Mouse (Mus musculus) inflammation-experienced regulatory T-cells (primary cell): ENCODE results near the gene Baz2a. TPM values are rescaled to one million over a fixed set of nuclear protein-coding genes. Genes with fewer than 3 reads are reported as not detected.

Experiments used
- polyA plus RNA-seq, 2 experiments: library from polyadenylated mRNA; unstranded; fragments of 100-300 nt; shearing (Covaris generic); gene quantifications; one replicate each; pipeline ENCODE4 v1.2.1; 2017

Gene Baz2a
- polyA plus RNA-seq = 10 to 100 TPM; 54.8 to 63.6 TPM

DNA sequence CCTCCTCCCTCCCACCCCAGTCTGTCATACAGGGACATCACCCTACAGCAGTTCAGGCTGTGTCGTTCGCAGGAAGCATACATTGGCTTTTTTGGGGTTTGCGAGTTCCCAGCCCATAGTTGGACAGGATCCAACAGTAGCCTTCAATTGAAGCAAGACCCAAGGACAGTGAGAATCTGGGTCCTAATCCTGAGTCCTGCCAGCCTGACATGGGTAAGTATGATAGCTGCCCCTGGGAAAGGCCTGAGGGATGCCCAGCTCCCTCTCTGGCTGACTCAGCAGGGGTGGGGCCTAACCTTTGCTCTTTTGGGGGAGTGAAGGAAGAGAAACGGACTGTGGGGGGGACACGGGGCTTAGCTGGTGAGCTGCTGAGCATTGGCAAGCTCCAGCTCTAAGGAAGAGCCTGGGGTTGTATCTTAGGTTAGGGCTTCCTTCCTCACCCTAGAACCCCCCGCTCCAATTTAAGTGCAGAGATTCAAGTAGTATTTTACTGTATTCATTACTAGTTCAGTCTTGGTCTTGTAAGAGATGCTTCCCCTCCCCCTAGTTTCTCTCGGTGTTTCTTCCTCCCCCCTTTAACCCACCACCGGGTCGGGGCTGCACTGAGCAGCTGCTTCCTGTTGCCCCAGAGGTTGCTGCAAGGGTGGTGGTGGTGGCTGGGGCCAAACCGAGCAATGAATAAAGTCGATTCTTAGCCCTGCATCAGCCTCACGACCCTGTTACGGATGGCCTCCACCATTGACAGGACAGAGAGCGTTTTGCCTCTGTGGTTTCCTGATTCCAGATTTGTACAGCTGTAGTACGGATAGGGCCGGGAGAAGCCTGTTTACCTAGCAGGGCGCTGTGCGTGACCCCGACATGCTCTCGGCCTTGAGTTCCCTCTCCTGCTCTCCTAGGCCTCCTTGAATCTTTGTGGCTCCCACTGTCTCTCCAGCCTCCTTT is at the start of gene Baz2a:
Gene Baz2a, plus strand, starts transcription at position 14 of the 942 bp plus-strand sequence.

DNA sequence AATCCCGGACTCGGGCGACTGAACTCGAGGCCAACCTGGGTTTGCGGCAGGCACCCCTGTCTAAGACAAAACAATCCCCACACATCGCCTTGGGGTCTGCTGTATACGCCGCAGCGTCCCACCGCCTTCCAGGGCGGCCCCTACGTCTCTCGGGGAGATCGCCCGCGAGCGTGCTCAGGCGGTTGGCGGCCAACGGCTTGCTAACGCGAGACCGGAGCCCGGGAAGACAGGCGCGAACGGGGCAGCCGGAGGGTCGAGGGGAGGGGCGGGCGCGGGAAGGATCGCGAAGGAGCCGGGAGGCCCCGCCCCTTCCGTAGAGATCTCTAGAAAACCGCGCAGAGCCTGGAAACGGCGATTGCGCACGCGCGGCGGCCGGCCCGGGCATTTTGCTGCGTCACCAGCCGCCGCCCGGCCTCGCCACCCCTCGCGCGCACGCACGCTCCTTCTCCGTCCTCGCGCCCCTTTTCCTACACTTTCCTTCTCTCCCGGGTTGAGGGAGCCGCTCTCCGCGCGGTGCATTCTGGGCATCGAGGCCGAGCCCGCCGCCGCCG is 32.7 kb upstream of the Baz2a start, which contains the start of gene Ptges3:
Gene Ptges3, plus strand, starts transcription at position 354 of the 551 bp plus-strand sequence.

GRCm38 (mm10) chr10:128082880-128083421 is 8.4 kb upstream of the Baz2a start, which contains the start of gene Atp5b:
Gene Atp5b (plus strand): TSS chr10:128083273.

Other genes with a start within 250 kb of the Baz2a start
- gene Rdh19, start 241.6 kb upstream of the Baz2a start, polyA plus RNA-seq = under 1 TPM in 1 of 2 experiments, not detected in 1; 0.22 TPM
- gene Rdh16f2, start 225.1 kb upstream of the Baz2a start, polyA plus RNA-seq = not detected
- gene Rdh7, start 202.8 kb upstream of the Baz2a start, polyA plus RNA-seq = 1 to 10 TPM in 1 of 2 experiments, not detected in 1; 1.1 TPM
- gene Sdr9c7, start 193.1 kb upstream of the Baz2a start, polyA plus RNA-seq = under 1 TPM in 1 of 2 experiments, not detected in 1; 0.59 TPM
- not detected for gene Hsd17b6, start 84.0 kb upstream of the Baz2a start, polyA plus RNA-seq
- 10 to 100 TPM; 15.8 to 19.5 TPM for gene Prim1, start 76.4 kb upstream of the Baz2a start, polyA plus RNA-seq
- gene Naca, start 56.0 kb upstream of the Baz2a start, polyA plus RNA-seq = 100 to 1,000 TPM; 440 to 504 TPM
- 100 to 1,000 TPM; 128 to 151 TPM for gene Ptges3, start 32.6 kb upstream of the Baz2a start, polyA plus RNA-seq
- gene Atp5b, start 8.3 kb upstream of the Baz2a start, polyA plus RNA-seq = 1,000 to 10,000 TPM; 1,050 to 1,147 TPM
- gene Rbms2, start 88.7 kb downstream of the Baz2a start, polyA plus RNA-seq = 10 to 100 TPM; 28.7 to 30.5 TPM
- gene Gls2, start 102.9 kb downstream of the Baz2a start, polyA plus RNA-seq = under 1 TPM; 0.52 to 0.61 TPM
- 10 to 100 TPM; 14.3 to 22.4 TPM for gene Spryd4, start 120.2 kb downstream of the Baz2a start, polyA plus RNA-seq
- under 1 TPM in 1 of 2 experiments, not detected in 1; 0.18 TPM for gene Mip, start 134.3 kb downstream of the Baz2a start, polyA plus RNA-seq
- 10 to 100 TPM; 19.0 to 23.0 TPM for gene Timeless, start 140.5 kb downstream of the Baz2a start, polyA plus RNA-seq
- not detected for gene Apon, start 162.5 kb downstream of the Baz2a start, polyA plus RNA-seq
- gene Apof, start 177.1 kb downstream of the Baz2a start, polyA plus RNA-seq = not detected
- gene Stat2, start 179.0 kb downstream of the Baz2a start, polyA plus RNA-seq = 10 to 100 TPM; 66.3 to 70.6 TPM
- gene Il23a, start 207.2 kb downstream of the Baz2a start, polyA plus RNA-seq = under 1 TPM in 1 of 2 experiments, not detected in 1; 0.54 TPM
- 10 to 100 TPM; 39.5 to 50.2 TPM for gene Pan2, start 211.8 kb downstream of the Baz2a start, polyA plus RNA-seq
- 100 to 1,000 TPM in 1 of 2 experiments, 10 to 100 TPM in 1; 89.0 to 132 TPM for gene Cnpy2, start 230.9 kb downstream of the Baz2a start, polyA plus RNA-seq
- gene Cs, start 246.2 kb downstream of the Baz2a start, polyA plus RNA-seq = 100 to 1,000 TPM; 153 to 176 TPM